Mouse (Mus musculus) retina, adult 2 months (tissue): ENCODE data around the gene Tmprss11e.

ENCODE experiments used
- DNase-seq: peaks from one replicate; pipeline ENCODE4 v3.0.0-alpha.2; 2012; ENCODE audit warnings: low read depth, low spot score

Gene Tmprss11e

DNA sequence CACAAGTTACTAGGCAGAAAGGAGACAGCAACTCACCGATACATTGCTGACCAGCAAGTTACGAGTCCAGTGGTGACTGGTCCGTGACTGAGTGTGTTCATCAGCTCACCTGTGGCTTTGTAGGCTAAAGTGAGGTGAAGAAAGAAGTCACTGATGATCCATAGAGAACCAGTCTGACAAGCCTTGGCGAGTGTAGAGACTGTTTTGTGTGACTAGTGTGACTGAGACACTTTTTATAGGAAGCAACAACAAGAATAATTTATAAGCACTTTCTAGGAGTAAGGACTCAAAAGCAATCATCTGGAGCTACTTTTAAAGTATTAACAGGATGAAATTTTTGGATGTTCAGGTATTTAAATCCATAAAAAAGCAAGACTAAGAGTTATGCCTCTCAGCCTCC, at the start of gene Tmprss11e:
Gene Tmprss11e (minus strand): TSS at position 101 of the 400 bp plus-strand sequence.
- no peak for DNase-seq

DNA sequence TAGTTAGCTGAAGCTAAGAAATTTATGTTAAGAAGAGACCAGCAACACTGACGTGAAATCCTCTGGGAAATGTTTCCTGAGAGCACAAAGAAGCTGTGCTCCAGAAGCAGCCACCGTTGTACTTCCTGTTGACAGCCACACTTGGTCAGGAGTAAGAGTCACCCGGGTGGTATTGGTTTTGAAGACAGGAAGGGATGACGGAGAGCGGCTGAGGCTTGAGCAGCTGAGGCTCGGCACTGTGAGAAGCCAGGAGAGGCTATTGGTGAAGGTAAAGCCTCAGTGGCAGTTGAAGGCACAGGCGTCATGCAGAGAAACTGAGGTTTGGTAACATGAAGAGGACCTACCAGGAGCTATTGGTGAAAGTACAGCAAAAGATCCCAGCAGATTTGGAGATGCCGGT, 47.2 kb upstream of the Tmprss11e start:
- DNase-seq, result no peak

GRCm38 (mm10) chr5:86792249-86792648, 46.6 kb upstream of the Tmprss11e start:
- DNase-seq, result no peak

GRCm38 (mm10) chr5:86789954-86790353, 44.3 kb upstream of the Tmprss11e start:
- no peak for DNase-seq

- no peak for DNase-seq
These were observed 41.2 kb upstream of the Tmprss11e start for GRCm38 (mm10) chr5:86786798-86787197.

DNA sequence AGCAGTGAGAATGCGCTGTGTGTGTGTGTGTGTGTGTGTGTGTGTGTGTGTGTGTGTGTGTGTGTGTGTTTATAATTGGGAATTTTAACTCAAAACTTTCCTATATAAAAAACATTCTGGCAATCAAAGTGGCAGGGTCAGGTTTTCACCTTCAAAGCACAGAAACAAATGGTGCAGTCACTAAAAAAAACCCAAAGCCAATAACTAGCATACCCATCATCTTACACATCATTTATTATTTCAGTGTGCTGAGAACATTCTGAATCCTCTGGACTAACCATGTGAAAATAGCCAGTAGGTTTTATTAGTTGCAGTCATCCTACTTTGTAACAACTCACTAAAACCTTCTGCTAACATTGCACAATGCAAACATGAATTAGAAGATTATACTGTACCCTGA, 38.6 kb upstream of the Tmprss11e start:
- no peak for DNase-seq

GRCm38 (mm10) chr5:86783059-86783458, 37.4 kb upstream of the Tmprss11e start:
- no peak for DNase-seq

- DNase-seq, result no peak
These were observed 32.9 kb upstream of the Tmprss11e start for GRCm38 (mm10) chr5:86778471-86778870.

- DNase-seq, result no peak
These were observed 31.3 kb upstream of the Tmprss11e start for GRCm38 (mm10) chr5:86776941-86777340.

GRCm38 (mm10) chr5:86771010-86771409, 25.4 kb upstream of the Tmprss11e start:
- DNase-seq, result no peak

DNA sequence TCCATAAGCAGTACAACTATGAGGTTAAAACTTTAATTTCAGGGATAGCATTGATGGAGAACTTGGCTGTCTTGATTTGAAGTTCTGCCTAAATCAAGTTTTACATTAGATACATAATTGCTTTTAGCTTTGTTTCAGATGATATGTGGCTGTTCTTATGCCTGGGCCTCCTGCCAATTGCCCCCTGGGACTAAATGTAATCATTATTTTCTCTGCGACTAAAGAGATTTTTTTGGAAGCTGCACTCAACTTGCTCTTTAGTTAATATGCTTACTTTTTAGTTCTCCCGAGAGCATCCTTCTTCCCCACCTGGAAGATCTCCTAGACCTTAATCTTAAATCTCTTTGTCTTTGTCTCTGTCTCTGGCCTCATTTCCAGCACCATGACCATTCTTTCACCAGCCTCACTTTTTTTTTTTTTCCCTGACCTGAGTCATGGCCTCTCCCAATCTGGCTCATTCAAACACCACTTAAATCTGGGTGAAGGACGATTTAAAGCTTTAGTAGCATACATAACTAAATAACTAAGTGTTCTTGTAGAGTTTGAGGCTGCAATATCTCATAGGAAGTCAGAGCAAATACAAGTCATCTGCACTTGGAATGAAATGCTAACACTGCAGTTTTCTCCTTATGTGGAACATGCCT, 23.5 kb upstream of the Tmprss11e start:
- no peak for DNase-seq

DNA sequence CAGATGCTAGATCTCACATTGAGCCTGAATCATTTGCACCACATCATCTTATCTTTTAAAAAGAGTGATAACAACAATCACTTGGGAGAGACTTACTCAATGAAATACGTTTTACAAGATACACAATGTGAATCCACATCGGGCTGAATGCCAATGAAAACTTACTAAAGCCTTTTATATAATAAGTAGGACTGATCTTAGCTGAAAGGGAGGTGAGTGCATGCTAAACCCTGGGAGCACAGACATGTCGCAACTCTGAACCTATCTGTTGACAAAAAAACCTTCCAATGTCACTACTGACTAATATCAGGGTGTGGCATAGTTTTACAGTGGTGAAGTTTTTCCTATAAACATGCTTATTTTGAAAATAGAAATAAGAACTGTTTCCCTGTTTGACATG, 2.8 kb downstream of the Tmprss11e start:
- DNase-seq, result no peak

GRCm38 (mm10) chr5:86741146-86741545, 4.5 kb downstream of the Tmprss11e start:
- no peak for DNase-seq

GRCm38 (mm10) chr5:86735808-86736207, 9.8 kb downstream of the Tmprss11e start:
- no peak for DNase-seq

DNA sequence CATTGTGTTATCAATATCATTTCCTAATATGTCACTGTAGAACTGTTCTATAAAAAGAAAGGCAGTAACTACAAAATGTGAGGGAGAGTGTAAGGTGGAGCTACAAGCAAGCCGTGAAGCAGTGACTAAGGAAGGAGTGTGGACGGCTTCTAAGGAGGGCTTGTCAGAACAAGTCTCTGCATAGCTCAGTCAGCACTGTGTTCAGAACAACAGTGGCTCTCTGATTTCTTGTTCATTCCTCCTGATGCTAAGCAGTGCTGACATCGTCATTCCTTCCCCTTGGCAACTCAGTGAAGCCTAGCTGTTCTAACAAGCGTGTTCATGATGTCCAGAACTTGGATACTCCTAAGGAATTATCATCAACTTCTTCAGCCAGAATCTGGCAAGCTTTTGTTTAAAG, 15.0 kb downstream of the Tmprss11e start:
- no peak for DNase-seq

GRCm38 (mm10) chr5:86728574-86728973, 17.0 kb downstream of the Tmprss11e start:
- no peak for DNase-seq

DNA sequence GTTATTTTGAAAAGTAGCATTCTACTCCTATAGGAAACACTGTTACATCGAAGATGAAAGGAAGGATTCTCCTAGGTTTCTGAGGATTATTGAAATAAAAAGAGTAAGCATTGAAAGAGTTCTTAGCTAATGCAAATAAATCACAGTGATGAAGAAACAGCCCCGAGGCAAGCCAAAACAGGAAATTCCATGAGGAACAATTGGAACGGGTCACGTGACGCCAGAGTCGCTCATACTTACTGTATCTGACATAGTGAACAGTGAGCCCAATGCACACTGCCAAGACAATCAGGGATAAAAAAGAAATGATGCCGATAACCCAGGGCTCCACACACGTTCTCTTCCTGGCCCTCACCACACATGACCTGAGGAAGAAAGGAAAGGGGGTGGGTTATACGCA, 18.6 kb downstream of the Tmprss11e start:
- DNase-seq, result no peak

- DNase-seq, result no peak
These were observed 20.6 kb downstream of the Tmprss11e start for GRCm38 (mm10) chr5:86725021-86725420.

DNA sequence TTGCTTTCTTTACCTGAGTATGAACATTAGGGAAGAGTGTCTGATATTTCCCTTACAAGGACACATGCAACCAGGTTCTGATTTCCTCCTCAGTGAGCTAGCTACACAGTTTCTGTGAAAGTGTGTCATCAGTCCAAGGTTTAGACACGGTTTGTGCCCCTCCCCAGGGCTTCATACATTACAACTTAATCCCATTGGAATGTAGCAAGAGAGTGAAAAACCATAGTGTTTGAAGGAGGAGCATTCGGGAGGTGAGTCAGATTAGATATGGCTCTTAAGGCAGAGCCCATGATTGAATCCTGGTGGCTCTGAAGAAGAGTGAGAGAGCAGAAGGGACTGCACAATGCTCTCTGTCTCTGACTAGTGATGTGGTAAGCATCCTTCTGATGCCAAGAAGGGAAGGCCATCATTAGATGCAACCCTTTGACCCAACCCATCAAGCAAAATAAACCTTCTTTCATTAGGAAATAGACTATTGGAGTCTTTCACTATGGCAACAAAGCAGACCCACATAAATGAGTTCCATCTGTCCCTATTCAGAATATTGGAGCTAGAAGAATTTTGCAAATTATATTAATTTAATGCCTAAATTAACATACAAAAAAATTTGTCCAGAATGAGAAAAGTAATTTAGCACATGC, 22.7 kb downstream of the Tmprss11e start:
- no peak for DNase-seq

GRCm38 (mm10) chr5:86714967-86715366, 30.6 kb downstream of the Tmprss11e start:
- DNase-seq, result no peak

DNA sequence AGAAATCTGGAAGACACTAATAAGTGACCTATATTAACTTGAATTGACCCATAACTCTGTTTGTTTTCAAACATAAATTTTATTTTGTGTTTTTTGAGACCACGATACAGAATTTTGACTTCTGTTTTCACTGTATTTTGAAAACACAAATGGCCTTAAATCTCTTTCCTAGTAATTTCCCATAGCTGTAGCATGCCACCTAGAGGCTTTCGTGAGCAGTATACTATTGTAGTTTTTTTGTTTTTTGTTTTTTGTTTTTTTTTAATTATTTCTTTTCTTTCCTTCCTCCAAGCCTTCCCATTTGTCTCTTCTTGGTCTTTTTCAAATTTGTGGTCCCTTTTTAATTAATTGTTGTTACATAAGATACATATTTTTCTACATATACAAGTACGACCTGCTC, 40.7 kb downstream of the Tmprss11e start:
- no peak for DNase-seq

DNA sequence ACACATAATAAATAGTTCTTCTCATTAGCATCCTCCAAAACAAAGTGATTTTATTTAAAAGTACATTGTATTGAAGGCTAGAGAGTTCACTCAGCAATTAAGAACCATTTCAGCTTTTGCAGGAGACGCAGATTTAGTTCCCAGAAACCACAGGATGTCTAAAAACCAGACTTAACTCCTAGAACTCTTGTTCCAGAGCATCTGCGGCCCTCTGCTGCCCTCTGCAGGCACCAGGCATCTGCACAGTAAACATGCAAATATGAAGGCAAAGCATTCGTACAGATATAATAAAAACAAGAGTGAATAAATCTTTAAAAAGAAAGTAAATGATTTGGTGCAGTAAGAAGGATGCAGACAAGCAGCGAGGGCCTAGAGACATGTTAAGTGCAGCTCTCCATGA, 60.9 kb downstream of the Tmprss11e start:
- no peak for DNase-seq

- DNase-seq, result no peak
These were observed 69.4 kb downstream of the Tmprss11e start, which contains the start of gene Tmprss11b for GRCm38 (mm10) chr5:86676262-86676661. TSS of gene Tmprss11b (minus strand) at chr5:86676362.
